Mouse (Mus musculus): ENCODE measurements around the gene Tial1.

The Tial1 gene

DNA sequence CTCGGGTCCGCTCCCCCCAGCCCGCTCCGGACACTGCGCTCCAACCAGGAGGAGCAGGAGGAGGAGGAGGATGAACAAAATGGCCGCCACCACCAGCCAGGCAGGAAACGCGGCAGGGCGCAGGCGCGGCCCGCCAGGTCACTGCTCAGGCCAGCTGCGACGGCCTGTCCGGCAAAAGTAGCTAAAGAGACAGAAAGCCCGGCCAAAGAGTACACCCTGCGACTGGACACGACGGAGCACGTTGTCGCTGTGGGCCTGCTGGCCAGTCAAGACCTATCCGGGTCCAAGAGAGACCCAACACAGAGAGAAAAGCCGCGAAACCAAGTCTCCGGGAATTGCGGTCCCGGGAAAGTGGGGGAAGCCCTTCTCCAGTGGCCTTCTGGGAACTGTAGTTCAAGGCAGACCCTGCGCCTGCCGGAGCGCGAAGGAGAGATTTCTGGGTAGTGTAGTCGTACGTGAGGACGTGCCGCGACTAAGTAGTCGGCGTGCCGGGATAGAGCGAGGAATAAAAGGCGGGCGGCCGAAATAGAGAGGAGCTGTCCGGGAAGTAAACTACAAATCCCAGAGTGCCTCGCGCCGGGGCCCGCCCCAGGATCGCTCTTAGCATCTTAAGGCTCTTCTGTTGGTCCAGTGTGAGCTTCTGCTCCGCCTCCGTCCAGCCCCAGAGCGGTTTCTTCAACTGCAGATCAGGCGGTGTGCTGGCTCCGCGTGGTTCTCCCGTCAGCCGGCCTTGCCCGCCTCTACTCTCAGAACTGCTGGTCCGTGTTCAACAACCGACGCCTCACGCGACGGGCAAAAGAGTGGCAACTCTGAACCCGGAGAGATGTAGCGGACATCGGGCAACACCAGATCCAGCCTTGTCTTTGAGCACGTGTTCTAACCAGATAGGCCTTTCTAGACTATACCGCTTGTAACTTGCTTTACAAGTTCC, at the start of gene Tial1:
TSS of gene Tial1 (minus strand) at position 433 of the 931 bp plus-strand sequence.
- peak; percentile 99 for DNase-seq (ENCODE audit: low spot score)

DNA sequence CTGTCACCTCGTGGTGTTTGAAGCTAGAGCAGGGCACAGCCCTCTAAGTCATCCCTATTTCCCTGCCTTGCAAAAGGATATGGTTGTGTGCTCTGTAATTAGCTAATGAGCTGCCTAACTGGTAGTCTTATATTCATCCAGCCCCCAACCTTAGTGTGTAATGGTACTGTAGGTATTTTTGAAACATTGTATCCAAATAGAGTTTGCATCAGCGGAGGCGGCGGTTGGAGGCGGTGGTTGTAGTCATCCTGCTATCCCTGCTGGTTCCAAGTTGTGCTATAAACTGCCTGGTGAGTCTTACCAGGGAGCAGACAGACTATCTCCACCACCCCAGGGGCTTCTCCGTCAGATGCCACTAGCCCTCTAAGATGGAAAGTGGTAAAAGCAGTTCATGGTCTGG, 42.6 kb upstream of the Tial1 start:
- no peak for DNase-seq (ENCODE audit: low spot score)

DNA sequence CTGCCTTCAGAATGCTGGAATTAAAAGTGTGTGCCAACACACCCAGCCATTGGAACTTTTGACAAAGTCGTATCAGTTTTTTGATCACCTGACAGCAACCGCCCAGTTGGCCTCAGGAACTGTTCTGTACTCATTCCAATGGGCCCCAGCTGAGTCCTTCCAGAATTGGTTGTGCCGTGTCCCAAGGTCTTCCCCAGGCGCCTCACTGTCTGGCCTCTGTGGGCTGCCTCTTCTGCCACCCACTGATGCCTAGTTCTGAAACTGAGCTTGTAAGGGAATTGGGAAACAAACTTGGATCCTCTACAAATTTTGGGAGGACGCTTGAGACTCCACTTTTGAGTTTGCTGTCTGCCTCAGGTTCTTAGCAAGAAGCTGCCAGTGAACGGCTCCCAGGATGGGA, 38.3 kb upstream of the Tial1 start:
- DNase-seq (ENCODE audit: low spot score): no peak

DNA sequence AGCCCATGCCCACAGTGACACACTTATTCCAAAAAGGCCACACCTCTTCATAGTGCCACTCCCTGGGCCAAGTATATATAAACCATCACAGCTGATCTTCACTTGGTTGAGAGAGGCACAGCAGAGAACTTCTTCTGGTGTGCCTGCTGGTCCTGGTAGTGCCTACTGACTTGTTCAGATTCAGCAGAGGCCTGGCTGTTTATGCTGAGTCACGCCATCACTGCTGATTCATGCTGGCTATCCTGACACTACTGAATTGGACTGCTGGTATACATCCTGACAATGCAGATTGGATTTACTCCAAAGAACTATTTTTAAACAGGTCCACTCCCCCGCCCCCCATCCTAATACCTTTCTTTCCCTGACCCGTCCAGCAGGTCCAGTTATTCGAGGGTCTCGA, 33.0 kb upstream of the Tial1 start:
- peak; percentile 10 for DNase-seq (ENCODE audit: low spot score)

DNA sequence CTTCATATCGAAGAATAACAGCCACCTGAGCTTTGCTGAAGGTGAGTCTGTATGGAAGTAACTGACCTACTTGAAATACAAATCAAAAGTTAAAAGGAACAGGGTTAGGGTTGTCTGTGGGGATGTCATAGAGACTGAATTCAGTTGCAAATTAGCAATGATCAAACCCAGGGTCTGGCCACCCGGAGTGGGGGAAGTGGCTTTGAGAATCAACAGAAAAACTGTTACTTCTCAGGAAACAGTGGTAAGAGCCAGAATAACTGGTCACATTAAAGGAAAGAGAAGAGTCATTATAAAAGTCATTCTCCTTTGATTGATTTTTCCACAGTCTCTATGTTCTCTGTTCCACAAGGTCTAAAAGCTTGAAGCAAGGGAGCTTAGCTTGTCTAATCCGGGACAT, 27.5 kb upstream of the Tial1 start:
- DNase-seq (ENCODE audit: low spot score): no peak

DNA sequence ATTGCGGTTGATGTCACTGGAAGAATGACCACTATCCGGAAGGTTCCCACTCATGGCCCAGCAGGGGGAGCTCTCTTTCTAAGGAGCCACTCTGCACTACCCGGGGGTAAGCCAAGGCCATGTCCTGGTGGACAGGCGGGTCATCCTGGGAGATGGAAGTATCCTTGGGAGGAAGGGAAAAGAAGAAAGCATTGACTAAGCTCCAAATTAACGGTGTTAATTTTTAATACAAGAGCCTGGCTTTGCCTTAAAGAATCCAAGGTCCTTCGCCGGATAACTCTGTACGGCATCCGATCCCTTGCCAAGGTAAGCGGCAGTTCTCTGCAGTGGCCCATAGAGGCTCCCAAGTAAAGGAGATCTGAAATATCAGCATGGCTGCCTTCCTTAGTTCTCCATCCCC, 12.8 kb upstream of the Tial1 start:
- peak; percentile 75 for DNase-seq (ENCODE audit: low spot score)

DNA sequence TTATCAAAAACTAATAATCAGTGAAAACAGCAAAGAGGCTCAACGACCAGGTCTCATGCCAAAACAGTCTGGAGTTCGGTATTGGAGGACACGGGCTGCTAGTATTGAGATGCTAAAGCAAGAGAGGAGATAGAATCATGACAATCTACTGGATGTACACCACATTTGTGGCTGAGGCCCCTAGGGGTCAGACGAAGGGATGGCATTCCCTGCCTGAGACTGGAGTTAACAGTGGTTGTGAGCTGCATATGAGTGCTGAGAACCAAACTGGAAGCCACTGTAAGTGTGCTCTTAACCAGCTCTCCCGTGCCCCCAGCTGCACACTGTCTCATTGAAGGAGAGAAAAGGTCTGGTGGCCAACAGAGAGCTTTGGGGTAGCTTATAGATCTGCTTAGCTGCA, 889 bp upstream of the Tial1 start:
- DNase-seq (ENCODE audit: low spot score): peak; percentile 35

DNA sequence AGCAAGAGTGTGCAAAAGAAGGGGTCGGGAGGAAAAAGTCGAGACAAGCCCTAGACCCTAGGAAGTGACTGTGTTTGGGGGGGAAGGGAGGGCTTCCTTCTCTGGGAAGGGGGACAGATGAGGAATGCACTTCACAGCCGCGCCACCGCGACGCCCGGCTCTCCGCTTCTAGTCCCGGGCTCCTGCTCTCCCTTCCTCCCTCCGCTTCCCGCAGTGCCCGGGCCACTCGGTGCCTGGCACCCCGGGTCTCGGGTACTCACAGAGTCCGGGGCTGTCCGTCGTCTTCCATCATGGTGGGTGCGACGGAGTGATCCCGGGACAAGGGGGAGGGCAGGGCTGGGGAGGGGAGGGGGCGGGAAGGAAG, 670 bp downstream of the Tial1 start:
- DNase-seq (ENCODE audit: low spot score): peak; percentile 39

DNA sequence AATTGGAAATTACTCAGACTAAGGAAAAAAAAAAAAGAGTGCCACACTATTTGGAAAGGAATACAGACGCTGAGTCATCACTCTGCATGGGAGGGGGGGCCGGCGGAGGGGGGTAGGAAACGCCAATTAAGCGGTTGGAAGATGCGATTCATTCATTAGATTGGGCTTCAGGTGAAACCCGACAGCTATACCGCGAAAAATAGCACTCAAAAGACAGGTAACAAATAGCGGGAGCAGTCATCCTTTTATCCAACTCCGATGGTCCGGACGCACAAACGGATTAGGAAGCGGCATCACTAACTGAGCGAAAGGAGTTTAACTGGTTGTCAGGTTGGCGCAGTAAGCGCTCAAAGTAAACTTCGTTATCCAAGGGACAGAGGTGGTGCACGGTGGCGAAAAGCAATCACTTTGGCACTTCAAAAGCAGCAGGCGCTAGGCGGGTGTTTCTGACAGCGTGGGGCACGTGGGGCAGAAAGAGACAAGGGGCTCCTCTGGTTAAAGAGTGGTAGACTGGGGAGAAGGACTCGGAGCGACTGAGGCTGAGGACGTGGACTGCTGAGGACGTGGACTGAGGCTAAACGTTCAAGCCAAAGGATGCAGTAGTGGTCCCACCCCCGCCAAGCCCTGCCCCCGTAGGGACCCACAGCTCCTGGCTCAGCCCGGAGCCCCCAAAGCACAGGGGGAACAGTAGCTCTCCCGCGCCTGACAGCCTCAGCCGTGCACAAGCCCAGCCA, 1.2 kb downstream of the Tial1 start:
- peak; percentile 48 for DNase-seq (ENCODE audit: low spot score)

DNA sequence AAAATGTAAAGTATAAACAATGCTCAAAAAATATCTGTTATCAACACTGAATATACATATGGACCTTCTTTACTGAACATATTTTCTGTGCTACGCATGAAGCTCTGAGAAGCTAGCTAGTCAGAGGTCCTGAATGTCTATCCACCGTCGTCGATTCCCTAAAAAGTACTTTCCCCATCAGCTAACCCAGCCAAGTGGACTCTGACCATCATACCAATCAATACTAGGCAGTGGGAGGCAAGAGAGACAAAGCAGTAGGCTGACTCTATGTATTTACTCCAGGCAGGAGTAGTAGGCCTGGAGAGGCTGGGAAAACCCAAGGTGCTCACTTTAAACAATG, 1.8 kb downstream of the Tial1 start:
- no peak for DNase-seq (ENCODE audit: low spot score)

DNA sequence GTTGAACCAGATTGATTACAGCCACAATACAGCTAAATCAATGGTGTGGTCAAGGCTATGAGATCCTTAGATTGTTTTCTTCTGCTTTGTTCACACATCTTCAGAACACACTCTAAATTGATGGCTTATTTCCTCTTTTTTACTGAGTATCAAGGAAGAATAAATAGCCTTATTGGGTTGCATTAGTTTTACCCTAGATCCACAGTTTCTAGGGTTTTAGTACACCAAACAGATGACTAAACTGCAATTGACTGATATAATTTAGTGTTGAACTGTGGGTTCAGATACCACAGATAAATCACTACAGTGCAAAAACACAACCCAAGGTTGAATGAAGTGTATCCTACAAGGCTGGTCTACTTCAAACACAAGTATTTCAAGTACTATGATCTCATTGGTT, 3.5 kb downstream of the Tial1 start:
- DNase-seq (ENCODE audit: low spot score): no peak

DNA sequence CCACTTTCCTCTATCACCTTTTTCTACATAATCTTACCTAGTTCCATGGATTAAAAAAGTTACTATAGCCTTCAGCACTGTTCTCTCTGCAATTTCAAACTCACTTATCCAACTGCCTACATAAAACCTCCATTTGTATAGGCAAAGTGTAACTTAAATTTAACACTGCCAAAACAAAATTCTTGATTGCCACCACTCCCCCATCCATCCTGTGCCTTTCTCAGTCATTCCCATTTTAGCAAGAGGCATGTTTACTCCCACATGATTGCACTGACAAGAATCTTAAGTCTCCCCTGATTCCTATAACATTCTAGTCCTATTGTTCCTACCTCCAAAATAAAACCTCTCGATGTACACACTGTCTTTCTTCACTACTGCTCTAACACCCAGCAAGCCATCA, 8.8 kb downstream of the Tial1 start:
- no peak for DNase-seq (ENCODE audit: low spot score)

DNA sequence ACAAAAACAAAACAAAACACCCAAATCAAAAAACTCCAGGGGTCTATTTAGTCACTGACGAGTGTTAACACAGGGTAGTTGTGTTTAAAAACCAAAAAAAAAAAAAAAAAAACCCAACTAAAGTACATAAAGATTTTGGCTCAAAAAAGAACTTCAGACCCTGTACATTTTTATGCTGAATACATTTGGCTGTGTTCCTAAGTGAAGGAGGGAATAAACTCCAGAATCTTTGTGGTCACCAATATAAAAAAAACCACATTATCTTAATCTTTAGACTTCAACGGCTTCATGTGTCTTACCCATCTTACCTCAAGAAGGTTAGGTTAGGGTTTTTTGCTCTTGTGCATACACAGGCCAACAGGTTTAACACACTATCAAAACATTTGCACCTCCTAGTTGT, 20.9 kb downstream of the Tial1 start:
- DNase-seq (ENCODE audit: low spot score): no peak

DNA sequence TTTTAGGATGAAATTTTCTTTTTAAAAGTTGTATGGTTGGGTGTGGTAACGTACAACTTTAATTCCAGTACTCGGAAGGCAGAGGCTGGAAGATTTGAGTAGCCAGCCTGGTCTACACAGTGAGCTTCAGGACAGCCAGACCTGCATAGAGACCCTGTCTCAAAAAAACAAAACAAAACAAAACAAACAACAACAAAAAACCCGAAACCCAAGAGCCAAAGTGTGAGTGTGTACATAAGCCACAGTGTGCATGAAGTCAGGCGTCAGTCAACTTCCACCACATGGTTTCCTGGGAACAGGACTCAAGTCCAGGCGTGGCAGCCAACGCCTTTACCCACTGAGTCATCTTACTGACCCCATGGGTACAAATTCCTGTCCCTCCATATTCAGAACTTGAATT, 22.3 kb downstream of the Tial1 start:
- no peak for DNase-seq (ENCODE audit: low spot score)

DNA sequence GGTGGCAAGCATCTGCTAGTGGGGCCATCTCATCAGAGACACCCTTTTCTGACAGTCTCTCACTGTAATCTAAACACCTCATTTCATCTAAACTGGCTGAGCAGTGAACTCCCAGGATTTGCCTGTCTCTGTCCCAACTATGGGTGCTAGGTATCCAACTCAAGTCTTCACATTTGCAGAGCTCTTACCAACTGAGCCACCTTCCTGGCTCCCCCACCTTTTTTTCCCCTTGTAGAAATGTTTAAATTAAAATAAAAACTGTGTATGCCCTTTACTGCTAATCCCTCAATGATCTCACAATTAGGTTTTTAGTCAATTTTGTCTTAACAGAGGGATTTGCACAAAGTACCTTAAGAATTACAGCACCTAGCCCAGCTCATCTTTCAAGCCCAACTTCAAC, 23.4 kb downstream of the Tial1 start:
- no peak for DNase-seq (ENCODE audit: low spot score)

DNA sequence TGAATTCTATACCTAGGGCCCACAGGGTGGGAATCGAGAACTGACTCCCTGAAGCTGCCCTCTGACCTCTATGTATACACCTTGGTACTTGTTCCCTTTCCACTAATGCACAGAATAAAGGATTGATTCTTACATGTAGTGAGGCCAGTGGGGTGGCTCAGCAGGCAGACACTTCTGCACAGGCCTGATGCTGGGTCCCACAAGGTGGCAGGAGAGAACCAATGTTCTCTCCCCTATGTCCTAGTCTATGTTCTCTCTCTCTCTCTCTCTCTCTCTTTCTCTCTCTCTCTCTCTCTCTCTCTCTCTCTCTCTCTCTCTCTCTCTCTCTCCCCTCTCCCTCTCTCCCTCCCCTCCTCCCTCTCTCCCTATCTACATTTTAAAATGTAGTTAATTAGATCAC, 28.3 kb downstream of the Tial1 start:
- DNase-seq (ENCODE audit: low spot score): peak; percentile 20

DNA sequence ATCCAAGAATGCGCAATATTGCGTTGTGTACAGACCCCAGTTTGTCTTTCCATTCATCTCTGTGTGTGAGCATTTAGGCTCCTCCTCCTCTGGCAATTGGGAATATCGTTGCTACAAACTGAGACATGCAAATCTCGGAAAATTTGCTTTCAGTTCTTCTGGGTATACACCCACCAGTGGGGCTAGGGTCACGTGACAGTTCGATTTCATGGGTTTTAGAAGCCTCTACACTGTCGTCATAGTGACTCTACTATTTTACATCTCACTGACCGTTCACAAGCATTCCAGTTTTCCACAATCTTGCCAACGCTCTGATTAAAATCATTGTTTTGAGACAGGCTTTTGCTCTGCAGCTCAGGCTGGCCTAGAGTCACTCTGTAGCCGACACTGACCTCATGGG, 28.9 kb downstream of the Tial1 start:
- no peak for DNase-seq (ENCODE audit: low spot score)

DNA sequence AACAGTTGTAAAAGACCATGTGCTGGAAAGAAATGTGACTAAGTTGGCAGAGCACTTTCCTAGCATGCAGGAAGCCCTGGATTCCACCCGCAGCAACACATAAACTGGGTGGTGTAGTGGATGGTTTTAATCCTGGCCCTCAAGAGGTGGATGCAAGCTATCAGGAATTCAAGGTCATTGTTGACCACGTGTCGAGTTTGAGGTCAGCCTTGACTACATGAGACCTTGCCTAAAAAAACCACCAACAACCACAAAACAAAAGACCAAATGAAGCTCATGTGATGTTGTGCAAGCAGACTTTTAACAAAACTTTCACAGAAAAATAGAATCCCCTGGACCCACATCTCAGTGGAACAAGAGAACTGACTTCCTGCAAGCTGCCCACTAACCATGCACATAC, 39.0 kb downstream of the Tial1 start:
- DNase-seq (ENCODE audit: low spot score): no peak

DNA sequence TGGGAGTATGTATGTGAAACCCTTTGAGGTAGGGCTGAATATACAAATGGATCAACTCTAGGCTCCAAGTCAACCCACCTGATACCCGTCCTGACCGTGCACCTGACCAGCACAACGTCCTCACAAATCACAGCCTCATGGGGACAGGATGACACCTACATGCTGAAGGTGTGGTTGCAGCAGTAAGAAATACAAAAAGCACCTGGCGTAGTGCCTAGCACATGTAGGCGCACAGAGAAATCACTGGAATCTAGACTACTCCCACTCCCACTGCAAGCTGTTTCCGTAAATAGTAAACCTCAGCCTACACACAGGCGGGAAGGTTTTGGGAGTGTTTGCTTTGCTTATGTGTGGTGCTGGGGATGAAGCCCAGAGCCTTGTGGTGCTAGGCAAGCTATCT, 39.8 kb downstream of the Tial1 start:
- DNase-seq (ENCODE audit: low spot score): no peak

DNA sequence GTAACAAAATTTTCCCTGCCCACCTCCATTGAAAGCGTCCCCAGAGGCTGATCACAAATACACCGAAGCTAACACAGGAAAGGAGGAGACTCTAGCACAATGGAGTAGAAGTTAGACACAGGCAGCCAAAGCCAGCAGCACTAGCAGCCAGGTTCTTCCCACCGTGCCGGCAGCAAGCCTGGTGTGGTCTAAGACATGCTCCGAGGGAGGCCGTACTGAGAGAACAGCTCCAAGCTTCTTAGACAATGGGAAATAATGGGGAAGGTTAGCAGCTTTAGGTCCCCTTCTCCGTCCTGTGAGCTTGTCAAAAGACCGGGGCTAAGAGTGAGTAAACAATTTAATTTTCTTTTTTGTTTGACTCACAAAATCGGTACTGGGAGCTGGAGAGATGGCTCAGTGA, 41.8 kb downstream of the Tial1 start:
- no peak for DNase-seq (ENCODE audit: low spot score)

DNA sequence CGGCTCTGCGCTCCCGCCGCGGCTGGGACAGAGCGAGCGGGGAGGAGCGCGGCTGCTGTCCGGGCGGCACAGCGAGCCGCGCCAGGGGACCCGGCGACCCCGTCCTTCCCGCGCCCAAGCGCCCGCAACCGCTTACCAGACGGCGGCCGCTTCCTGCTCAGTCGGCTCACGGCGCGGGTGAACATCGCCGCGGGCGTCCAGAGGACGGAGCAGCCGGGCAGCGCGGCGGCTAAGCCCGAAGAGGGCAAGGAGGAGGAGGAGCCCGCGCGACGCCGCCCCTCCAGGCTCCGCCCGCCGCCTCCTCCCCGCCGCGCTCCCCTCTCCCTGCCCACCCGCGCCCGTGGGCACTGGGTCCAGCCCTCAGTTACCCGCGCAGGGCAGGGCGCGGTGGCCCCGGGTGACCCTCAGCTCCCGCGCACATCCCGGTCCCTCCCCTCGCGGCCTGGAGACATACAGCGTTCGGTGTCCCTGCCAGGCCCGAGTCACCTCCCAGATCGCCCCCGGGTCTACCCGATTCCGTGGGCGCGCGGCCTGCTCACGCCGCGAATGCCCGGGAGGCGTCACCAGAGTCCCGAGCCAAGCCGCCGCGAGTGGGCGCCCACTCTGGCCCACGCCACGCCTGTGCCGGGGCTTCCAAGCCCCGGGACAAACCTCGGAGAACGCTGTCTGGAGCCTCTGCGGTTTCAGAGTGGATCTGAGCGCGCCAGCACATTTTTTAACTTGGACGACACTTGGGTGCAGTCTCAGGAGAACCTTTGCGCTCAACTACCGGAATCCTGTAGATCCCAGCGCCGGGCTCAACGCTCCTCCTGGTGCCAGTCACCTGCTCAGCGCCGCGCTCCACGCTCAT, 43.4 kb downstream of the Tial1 start, which contains the start of gene Rgs10:
TSS of gene Rgs10 (minus strand) at position 829 of the 850 bp plus-strand sequence.
- peak; percentile 61 for DNase-seq (ENCODE audit: low spot score)

DNA sequence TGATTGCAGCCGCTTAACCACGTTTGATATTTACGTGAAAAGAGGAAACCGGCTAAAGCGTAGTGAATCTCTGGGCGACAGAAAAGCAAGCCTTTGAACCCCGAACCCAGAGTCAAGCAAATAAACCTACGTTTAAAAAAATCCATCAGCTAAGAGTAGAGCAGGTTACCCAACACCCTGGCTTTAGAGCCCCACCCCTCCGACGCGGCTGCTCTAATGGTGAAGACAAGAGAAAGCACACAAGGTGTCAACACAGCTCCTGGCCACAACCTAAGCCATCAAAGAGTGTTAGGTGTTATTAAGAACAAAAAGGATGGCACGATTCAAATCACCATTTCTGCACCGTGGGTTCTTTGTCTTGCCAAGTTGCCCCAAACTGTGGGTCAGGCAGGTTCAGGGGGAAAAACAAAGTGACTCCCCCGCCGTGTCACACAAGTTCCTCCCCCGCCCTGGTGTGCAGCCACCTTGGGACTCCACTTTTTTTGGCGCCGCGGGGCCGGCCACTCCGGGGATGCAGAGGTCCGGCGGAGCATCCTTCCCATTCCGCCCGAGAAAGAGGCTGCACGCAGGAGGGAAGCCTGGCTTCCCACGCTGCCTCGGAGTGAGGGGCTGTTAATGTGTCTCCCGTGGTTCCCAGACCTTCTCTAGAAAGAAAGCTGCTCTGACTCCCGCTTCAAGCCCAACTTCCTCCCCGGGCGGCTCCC, 44.1 kb downstream of the Tial1 start:
- DNase-seq (ENCODE audit: low spot score): no peak
